Mouse (Mus musculus): Measurements from ENCODE around the gene Orc5. TPM values are rescaled to one million over a fixed set of nuclear protein-coding genes. Genes with fewer than 3 reads are reported as not detected.
"Not testable (repeated sequence)": the region's sequence is repeated elsewhere in the genome, so short reads cannot be mapped to it uniquely, and the experiment has no call there.

Gene Orc5
- polyA plus RNA-seq, 1 experiment from 2014 or later: 31.7 TPM

DNA sequence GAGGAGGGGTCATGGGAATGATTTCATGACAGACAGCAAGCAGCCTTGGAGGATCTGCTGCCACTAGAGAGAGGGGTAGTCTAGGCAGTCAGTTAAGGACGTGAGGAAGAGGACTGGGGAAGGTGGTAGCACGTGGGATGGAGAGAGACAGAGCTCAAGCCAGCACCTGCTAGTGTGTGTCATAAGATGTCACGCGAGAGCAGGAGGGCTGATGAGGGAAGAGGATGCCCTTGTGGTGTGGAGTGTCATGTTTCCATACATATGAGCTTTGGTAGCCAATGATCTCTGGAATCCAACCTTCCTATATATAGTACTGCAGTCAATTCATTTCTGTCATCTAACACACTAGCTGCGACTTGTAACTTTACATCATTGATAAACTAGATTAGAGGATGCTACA, 50.8 kb downstream of the Orc5 start:
- ATAC-seq (ENCODE audit: insufficient number of reproducible peaks, insufficient read depth, low FRiP score, low read depth): no peak
- Histone ChIP-seq H3K9me3 (ENCODE audit: control insufficient read depth, low read length) (no peaks in the 10 kb centered on the region), H3K36me3 (ENCODE audit: control insufficient read depth, insufficient read depth, low read length) (peaks cover 29% of the 10 kb centered on the region), H3K4me1 (ENCODE audit: control insufficient read depth in 2 of 2, insufficient read depth in 2 of 2, low read length in 2 of 2) (no peaks in the 10 kb centered on the region; a peak in 1 of 4 replicates), H3K4me2 (ENCODE audit: low read length) (no peak overlapping the region), H3K27ac (replicated peaks in 1 of 2; ENCODE audit: control insufficient read depth in 1 of 2, insufficient read depth in 1 of 2, low read depth in 2 of 2, low read length in 2 of 2) (no peak overlapping the region), H3K9ac (ENCODE audit: low read length) (no peak overlapping the region), H3K4me3 (ENCODE audit: control insufficient read depth in 1 of 2, insufficient read depth in 1 of 2, low read depth in 1 of 2, low read length in 2 of 2) (no peak overlapping the region), H3K27me3 (ENCODE audit: control insufficient read depth, insufficient read depth, low read length) (no peaks in the 10 kb centered on the region)
- WGBS: 88% methylated on average over 5 of the region's 5 CpGs

DNA sequence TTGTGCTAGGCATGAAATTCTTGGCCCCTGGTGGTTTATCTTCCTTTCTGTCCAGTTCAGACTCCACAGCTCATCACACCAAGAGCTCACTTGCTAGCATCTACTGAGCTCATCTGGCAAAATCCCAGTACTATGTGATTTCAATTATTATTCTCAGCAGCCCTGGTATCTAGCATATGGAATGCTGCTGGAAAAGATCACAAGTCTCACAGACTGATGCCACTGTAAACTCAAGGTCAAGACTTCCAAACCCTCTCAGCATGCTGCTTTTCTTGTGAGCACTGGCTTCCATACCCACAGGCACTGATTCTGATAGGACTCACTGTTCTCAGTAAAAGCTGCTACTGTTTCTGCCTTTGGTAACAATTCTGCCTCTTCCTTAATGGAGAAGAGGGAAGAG, 59.1 kb downstream of the Orc5 start:
- Histone ChIP-seq H3K4me1 (ENCODE audit: control insufficient read depth in 2 of 2, insufficient read depth in 2 of 2, low read length in 2 of 2) (no peaks in the 10 kb centered on the region), H3K9ac (ENCODE audit: low read length) (no peak overlapping the region), H3K4me3 (ENCODE audit: control insufficient read depth in 1 of 2, insufficient read depth in 1 of 2, low read depth in 1 of 2, low read length in 2 of 2) (no peak overlapping the region), H3K27ac (replicated peaks in 1 of 2; ENCODE audit: control insufficient read depth in 1 of 2, insufficient read depth in 1 of 2, low read depth in 2 of 2, low read length in 2 of 2) (0 out of 4 replicates have a peak overlapping the region, but pooled peaks of 1 of the 2 experiments have one; percentile 11), H3K4me2 (ENCODE audit: low read length) (no peak overlapping the region), H3K27me3 (ENCODE audit: control insufficient read depth, insufficient read depth, low read length) (no peaks in the 10 kb centered on the region), H3K36me3 (ENCODE audit: control insufficient read depth, insufficient read depth, low read length) (peaks cover 12% of the 10 kb centered on the region; the same call in 1 of the 2 replicates), H3K9me3 (ENCODE audit: control insufficient read depth, low read length) (no peaks in the 10 kb centered on the region)
- ATAC-seq (ENCODE audit: insufficient number of reproducible peaks, insufficient read depth, low FRiP score, low read depth): no peak

DNA sequence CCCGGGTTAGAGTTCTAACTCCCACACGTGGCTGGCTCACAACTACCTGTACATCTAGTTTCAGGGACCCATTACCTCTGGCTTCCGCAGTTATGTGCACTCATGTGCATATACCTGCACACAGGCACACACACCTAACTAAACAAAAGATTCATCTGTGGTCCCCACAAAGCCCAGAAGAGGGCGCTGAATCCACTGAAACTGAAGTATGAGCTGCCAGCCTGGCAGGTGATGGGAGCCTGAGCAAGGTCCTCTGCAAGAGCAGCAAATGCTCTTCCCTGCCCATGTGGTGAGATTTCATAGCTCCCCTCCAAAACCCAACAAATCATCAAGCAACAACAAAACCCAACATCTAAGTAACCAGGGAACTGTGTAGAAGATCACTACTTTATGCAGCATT, 61.1 kb downstream of the Orc5 start:
- 69% methylated on average over 4 of the region's 4 CpGs for WGBS
- Histone ChIP-seq H3K27me3 (ENCODE audit: control insufficient read depth, insufficient read depth, low read length) (no peaks in the 10 kb centered on the region), H3K4me1 (ENCODE audit: control insufficient read depth in 2 of 2, insufficient read depth in 2 of 2, low read length in 2 of 2) (no peaks in the 10 kb centered on the region), H3K4me3 (ENCODE audit: control insufficient read depth in 1 of 2, insufficient read depth in 1 of 2, low read depth in 1 of 2, low read length in 2 of 2) (no peak overlapping the region), H3K9me3 (ENCODE audit: control insufficient read depth, low read length) (no peaks in the 10 kb centered on the region), H3K4me2 (ENCODE audit: low read length) (no peak overlapping the region), H3K36me3 (ENCODE audit: control insufficient read depth, insufficient read depth, low read length) (peaks cover 21% of the 10 kb centered on the region; the same call in 1 of the 2 replicates), H3K27ac (replicated peaks in 1 of 2; ENCODE audit: control insufficient read depth in 1 of 2, insufficient read depth in 1 of 2, low read depth in 2 of 2, low read length in 2 of 2) (no peak overlapping the region), H3K9ac (ENCODE audit: low read length) (no peak overlapping the region)
- ATAC-seq (ENCODE audit: insufficient number of reproducible peaks, insufficient read depth, low FRiP score, low read depth): no peak

DNA sequence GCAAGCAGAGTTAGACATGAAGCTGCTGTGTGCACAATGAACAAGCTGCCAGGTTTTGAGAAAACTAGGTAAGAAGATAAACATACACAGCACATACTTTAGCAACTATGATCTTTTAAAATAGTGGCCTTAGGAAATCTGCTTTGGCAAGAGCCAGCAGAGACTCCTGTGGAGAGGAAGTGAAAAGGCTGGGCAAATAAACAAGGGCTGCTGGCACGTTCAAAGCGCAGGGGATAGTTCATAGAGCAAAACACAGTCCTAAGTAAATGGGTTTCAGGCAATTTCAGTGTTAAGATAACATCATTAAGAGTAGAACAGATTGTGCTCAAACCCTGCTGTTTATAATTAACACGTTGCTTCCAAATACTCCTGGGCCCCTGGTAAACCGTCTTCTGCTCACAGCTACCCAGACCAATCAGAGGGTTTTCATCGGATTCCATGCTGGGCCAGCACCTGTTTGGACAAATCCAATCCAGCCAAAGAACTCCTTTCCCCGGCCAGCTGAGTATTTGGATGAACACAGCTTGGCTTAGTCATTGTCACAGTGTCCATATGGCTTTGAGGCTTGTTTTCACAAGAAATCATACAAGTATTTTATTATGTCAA, 63.5 kb downstream of the Orc5 start:
- Histone ChIP-seq H3K9me3 (ENCODE audit: control insufficient read depth, low read length) (no peaks in the 10 kb centered on the region), H3K36me3 (ENCODE audit: control insufficient read depth, insufficient read depth, low read length) (peaks cover 21% of the 10 kb centered on the region; the same call in 1 of the 2 replicates), H3K9ac (ENCODE audit: low read length) (no peak overlapping the region), H3K4me1 (ENCODE audit: control insufficient read depth in 2 of 2, insufficient read depth in 2 of 2, low read length in 2 of 2) (no peaks in the 10 kb centered on the region), H3K27ac (replicated peaks in 1 of 2; ENCODE audit: control insufficient read depth in 1 of 2, insufficient read depth in 1 of 2, low read depth in 2 of 2, low read length in 2 of 2) (no peak overlapping the region), H3K4me3 (ENCODE audit: control insufficient read depth in 1 of 2, insufficient read depth in 1 of 2, low read depth in 1 of 2, low read length in 2 of 2) (no peak overlapping the region), H3K27me3 (ENCODE audit: control insufficient read depth, insufficient read depth, low read length) (no peaks in the 10 kb centered on the region), H3K4me2 (ENCODE audit: low read length) (no peak overlapping the region)
- WGBS: 66% methylated on average over 6 of the region's 6 CpGs
- no peak for ATAC-seq (ENCODE audit: insufficient number of reproducible peaks, insufficient read depth, low FRiP score, low read depth)

DNA sequence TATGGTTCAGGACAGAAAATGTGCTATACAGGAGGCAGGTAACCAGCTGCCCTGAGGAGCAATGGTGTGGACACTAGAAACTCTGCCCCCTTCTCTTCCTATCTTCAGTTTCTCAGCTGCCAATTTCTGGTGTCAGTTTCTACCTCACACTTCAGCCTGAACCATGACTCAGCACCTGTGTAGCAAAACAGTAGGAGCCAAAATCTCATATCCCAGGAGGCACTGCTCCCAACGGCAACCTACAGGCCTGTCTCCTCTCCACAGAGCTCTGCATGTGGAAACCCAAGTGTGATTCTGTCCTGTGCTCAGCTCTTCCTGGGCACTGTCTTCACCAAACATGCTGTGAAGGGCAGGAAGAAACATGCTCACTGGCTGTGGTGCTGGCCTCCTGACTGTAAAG, 64.5 kb downstream of the Orc5 start:
- Histone ChIP-seq H3K27me3 (ENCODE audit: control insufficient read depth, insufficient read depth, low read length) (no peaks in the 10 kb centered on the region), H3K27ac (replicated peaks in 1 of 2; ENCODE audit: control insufficient read depth in 1 of 2, insufficient read depth in 1 of 2, low read depth in 2 of 2, low read length in 2 of 2) (no peak overlapping the region), H3K4me3 (ENCODE audit: control insufficient read depth in 1 of 2, insufficient read depth in 1 of 2, low read depth in 1 of 2, low read length in 2 of 2) (no peak overlapping the region), H3K4me1 (ENCODE audit: control insufficient read depth in 2 of 2, insufficient read depth in 2 of 2, low read length in 2 of 2) (no peaks in the 10 kb centered on the region), H3K36me3 (ENCODE audit: control insufficient read depth, insufficient read depth, low read length) (peaks cover 21% of the 10 kb centered on the region; the same call in 1 of the 2 replicates), H3K9ac (ENCODE audit: low read length) (no peak overlapping the region), H3K4me2 (ENCODE audit: low read length) (no peak overlapping the region), H3K9me3 (ENCODE audit: control insufficient read depth, low read length) (no peaks in the 10 kb centered on the region)
- no peak for ATAC-seq (ENCODE audit: insufficient number of reproducible peaks, insufficient read depth, low FRiP score, low read depth)
- WGBS: 52% methylated on average over 1 of the region's 1 CpGs

DNA sequence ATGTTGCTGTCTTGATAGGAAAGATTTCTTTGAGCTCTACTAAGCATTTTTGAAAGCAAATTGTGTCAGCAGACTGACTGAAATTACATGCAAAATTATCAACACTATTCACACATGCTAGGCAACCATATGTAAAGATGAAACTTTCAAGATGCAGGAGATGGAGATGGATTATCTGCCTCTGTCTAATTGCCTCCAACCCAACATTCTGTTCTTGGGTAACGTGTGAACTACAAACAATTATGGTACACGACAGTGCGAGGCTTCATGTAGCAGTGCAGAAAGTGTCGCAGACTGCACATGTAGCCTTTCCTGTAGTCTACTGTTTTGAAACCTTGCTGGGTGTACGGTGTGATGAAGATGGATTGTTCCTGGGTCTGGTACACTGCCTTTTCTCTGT, 67.7 kb downstream of the Orc5 start:
- H3K9ac ChIP-seq (ENCODE audit: low read length): no peak overlapping the region
- H3K27ac ChIP-seq (replicated peaks in 1 of 2; ENCODE audit: control insufficient read depth in 1 of 2, insufficient read depth in 1 of 2, low read depth in 2 of 2, low read length in 2 of 2): no peak overlapping the region
- H3K36me3 ChIP-seq (ENCODE audit: control insufficient read depth, insufficient read depth, low read length): peaks cover 21% of the 10 kb centered on the region; the same call in 1 of the 2 replicates
- no peaks in the 10 kb centered on the region for H3K9me3 ChIP-seq (ENCODE audit: control insufficient read depth, low read length)
- H3K4me2 ChIP-seq (ENCODE audit: low read length): no peak overlapping the region
- no peaks in the 10 kb centered on the region for H3K4me1 ChIP-seq (ENCODE audit: control insufficient read depth in 2 of 2, insufficient read depth in 2 of 2, low read length in 2 of 2)
- WGBS: 95% methylated on average over 5 of the region's 5 CpGs
- no peak for ATAC-seq (ENCODE audit: insufficient number of reproducible peaks, insufficient read depth, low FRiP score, low read depth)
- no peak overlapping the region for H3K4me3 ChIP-seq (ENCODE audit: control insufficient read depth in 1 of 2, insufficient read depth in 1 of 2, low read depth in 1 of 2, low read length in 2 of 2)
- no peaks in the 10 kb centered on the region for H3K27me3 ChIP-seq (ENCODE audit: control insufficient read depth, insufficient read depth, low read length)

DNA sequence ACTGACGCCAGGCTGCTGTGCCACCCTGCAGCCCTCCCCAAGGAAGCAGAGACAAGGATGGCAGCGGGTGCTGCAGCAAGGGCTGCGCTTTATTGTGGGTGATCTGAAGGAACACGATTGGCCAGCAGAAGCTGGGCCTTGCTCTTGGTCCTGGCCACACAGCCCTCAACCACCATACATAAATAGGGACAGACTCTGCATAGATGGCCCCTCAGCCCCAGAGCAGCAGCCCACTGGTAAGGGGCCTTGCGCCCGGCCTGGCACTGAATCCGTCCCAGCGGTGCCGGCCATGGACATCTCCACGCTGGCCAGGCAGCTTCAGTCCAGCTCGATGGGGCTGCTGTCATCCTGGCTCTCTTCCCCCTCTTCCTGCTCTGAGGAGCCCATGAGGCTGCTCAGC, 77.8 kb downstream of the Orc5 start:
- not testable (repeated sequence) for H3K9me3 ChIP-seq (ENCODE audit: control insufficient read depth, low read length); H3K4me3 ChIP-seq (ENCODE audit: control insufficient read depth in 1 of 2, insufficient read depth in 1 of 2, low read depth in 1 of 2, low read length in 2 of 2); H3K4me1 ChIP-seq (ENCODE audit: control insufficient read depth in 2 of 2, insufficient read depth in 2 of 2, low read length in 2 of 2); H3K27me3 ChIP-seq (ENCODE audit: control insufficient read depth, insufficient read depth, low read length); H3K9ac ChIP-seq (ENCODE audit: low read length); H3K4me2 ChIP-seq (ENCODE audit: low read length); H3K36me3 ChIP-seq (ENCODE audit: control insufficient read depth, insufficient read depth, low read length); ATAC-seq (ENCODE audit: insufficient number of reproducible peaks, insufficient read depth, low FRiP score, low read depth); H3K27ac ChIP-seq (replicated peaks in 1 of 2; ENCODE audit: control insufficient read depth in 1 of 2, insufficient read depth in 1 of 2, low read depth in 2 of 2, low read length in 2 of 2)
- WGBS: 84% methylated on average over 5 of the region's 11 CpGs

DNA sequence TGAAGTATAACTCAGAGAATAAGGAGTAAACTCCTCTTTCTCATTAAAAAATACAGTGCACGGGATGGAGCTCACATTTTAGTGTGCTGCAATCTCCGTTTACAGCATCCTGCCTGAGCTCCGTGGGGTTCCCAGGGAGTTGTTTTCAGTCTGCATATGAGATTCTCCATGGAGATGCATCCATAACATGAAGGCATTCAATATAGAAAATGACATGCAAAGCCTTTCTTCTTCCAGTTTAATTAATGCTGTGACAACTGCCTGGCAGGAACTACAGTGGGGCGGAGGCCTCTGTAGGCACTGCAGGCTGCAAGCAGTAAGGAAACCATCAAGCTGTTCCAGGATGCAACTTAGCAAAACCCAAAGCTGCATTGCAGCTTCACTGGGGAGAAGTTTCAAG, 79.0 kb downstream of the Orc5 start:
- no peaks in the 10 kb centered on the region for H3K27me3 ChIP-seq (ENCODE audit: control insufficient read depth, insufficient read depth, low read length)
- H3K4me3 ChIP-seq (ENCODE audit: control insufficient read depth in 1 of 2, insufficient read depth in 1 of 2, low read depth in 1 of 2, low read length in 2 of 2): no peak overlapping the region
- H3K36me3 ChIP-seq (ENCODE audit: control insufficient read depth, insufficient read depth, low read length): no peaks in the 10 kb centered on the region
- no peaks in the 10 kb centered on the region for H3K4me1 ChIP-seq (ENCODE audit: control insufficient read depth in 2 of 2, insufficient read depth in 2 of 2, low read length in 2 of 2)
- no peaks in the 10 kb centered on the region for H3K9me3 ChIP-seq (ENCODE audit: control insufficient read depth, low read length)
- 86% methylated on average over 4 of the region's 4 CpGs for WGBS
- H3K27ac ChIP-seq (replicated peaks in 1 of 2; ENCODE audit: control insufficient read depth in 1 of 2, insufficient read depth in 1 of 2, low read depth in 2 of 2, low read length in 2 of 2): no peak overlapping the region
- no peak for ATAC-seq (ENCODE audit: insufficient number of reproducible peaks, insufficient read depth, low FRiP score, low read depth)
- no peak overlapping the region for H3K4me2 ChIP-seq (ENCODE audit: low read length)
- no peak overlapping the region for H3K9ac ChIP-seq (ENCODE audit: low read length)
